Mouse (Mus musculus) fat pad, adult 2 months (tissue): ENCODE data around the gene Gm3854.

ENCODE experiments used
- DNase-seq: peaks from one replicate; pipeline ENCODE4 v3.0.0-alpha.2; 2011; ENCODE audit warnings: low read depth, low spot score; ENCODE audit errors: extremely low read depth

Gm3854 gene

DNA sequence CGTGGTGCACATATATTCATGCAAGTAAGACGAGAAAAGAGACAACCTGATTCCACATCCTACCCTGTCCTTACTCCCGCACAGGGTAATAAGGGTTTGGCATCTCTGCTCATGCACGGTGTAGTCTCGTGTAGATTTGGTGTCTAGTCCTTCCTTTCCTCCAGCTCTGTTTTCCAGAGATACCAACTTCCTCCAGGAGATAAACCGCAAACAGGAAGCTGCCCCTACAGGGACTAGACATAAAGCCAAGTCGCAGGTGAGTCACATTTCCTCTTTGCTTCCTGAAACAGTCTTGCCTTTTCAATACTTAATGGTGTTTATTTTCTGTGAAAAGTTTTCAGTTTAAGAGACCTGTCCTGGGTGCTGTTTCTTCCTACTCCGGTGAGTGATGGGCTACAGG lies 40.5 kb downstream of the Gm3854 start:
- DNase-seq, result no peak

DNA sequence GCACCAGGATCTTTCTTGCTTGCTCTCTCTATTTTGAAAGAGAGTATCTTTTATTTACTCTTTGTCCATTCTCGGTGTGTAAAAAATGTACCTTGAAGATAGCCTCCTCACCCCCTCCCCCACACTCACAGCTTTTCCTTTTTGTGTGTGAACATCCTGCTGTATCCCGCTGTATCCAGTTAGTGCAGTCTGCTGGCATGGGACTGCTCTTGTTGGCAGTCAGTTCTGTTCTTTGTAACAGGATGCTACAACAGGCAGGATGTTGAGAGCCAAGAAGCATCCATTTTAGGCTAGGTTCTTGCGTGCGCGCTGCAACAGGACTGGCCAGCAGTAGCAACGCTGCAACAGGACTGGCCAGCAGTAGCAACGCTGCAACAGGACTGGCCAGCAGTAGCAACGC lies 43.4 kb downstream of the Gm3854 start:
- DNase-seq, result no peak

DNA sequence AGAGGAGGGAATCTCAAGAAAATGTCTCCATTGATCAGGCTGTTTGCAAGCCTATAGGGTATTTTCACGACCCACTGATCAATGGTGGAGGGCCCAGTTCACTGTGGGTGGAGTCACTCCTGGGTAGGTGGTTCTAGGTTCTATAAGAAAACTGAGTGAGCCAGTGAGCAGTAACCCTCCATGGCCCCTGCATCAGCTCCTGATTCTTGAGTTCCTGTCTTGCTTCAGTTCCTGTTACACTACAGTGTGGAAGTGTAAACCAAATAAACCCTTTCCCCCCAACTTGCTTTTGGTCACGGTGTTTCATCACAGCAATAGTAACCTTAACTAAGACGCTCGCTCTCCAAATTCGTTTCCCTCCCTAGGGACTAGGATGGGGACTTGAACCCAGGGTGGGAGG lies 45.4 kb downstream of the Gm3854 start:
- no peak for DNase-seq

DNA sequence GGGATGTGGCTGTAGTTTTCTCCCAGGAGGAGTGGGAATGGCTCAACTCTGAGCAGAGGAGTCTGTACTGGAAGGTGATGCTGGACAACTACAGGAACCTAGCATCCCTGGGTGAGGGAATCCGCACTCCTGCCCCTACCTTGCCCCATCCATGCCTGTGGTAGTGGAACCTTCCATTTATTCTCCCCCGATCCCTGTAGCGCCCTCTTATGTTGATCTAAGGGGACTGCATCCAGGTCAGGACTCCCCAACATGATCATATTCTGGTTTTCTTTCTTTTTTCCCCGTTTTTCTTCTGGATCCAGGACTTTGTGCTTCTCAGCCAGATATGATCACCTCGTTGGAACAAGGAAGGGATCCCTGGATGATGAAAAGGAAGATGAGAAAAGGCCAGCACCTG lies 45.9 kb downstream of the Gm3854 start:
- no peak for DNase-seq

DNA sequence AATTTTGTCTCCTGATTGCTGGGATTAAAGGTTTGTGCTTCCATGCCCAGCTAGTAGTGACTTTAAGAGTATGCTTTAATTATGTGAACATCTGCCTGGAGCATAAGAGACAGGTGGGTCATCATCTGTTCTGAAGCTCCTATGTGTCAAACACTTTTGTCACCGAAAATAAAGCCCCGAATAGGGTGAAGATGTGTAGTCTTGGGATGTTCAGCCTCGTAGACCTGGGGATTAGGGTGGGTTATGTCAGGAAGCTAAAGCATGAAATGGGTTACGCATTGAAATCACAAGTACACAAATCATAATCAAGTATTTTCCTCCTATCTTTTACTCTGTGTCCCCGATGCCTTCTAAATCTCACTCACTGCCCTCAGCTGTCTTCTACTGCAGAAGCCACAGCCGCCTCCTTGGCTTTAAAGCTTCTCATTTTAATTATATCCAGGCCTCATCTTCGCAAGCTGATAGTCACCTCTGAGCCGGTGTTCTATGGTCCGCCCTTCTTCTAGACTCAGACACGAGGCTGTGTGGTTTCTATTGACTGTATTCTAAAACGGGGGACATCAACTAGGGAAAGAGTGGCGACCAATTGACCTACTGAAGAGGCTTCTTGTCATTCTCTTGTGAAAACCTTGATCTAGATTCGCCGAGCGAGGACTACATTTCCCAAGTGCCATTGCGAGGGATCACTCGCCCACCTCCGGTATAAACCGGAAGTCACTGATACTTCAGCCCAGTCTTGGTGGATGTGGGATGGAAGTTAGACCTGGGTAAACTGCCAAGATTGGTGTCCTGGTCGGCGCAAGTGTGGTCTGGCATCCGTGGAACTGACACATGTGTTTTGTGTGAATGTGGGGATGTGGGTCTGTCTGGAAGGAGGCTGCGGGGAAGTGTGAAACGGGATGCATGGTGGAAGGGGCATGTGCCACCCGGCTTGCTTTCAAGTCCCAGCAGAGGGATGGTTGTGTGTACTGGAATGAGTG lies 54.7 kb downstream of the Gm3854 start, which contains the start of gene Smim17:
Gene Smim17 (plus strand): TSS at position 720 of the 980 bp plus-strand sequence.
- no peak for DNase-seq
